Mouse (Mus musculus): ENCODE data around the gene Fam173a. TPM values are rescaled to one million over a fixed set of nuclear protein-coding genes. Genes with fewer than 3 reads are reported as not detected.

The Fam173a gene
- polyA plus RNA-seq, 1 experiment: 135 TPM

DNA sequence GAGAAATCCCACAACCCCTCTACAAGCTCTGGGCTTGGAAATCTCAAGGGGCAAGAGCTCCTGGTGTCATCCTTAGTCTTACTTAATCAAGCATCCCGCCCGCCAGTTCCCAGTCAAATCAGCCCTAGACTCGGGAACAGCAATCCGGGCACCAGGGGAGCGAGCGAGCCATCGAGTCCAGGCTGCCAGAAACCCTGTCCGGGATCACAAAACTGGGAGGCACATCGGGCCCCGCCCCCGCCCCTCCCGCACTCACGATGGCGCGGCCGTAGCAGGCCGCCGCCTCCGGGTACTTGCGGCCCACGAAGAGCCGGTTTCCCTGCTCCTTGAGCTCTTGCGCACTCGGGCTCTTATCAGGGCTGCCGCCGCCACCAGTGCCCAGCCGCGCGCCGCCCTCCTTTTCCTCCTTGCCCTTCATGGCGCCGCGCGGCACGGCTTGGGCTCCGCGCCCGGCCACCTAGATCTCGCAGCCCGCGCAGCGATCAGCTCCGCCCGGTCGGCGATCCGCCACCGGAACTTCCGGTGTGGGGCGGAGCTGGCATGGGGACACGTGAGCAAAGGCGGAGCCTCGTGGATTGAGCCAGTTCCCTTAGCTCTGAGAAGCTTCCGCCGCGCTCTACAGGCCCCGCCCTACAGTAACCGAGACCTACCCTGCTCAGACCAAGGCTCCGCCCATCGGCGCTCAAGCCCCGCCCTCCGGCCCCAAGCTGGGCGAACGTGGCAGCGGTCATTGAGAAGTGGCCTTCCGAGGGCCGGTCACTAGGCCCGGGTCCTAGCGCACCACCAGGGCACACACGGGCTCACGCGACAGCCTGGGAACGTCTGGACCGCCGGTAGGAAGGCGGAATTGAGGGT is 40.0 kb upstream of the Fam173a start:
- Histone ChIP-seq H3K36me3 (ENCODE audit: control insufficient read depth, insufficient read depth, low read length) (peaks cover 13% of the 10 kb centered on the region), H3K27ac (ENCODE audit: insufficient read depth, low read depth, low read length) (peak overlapping the region; percentile 99), H3K4me1 (ENCODE audit: control insufficient read depth, insufficient read depth, insufficient read length, low read length) (peaks cover 54% of the 10 kb centered on the region), H3K27me3 (ENCODE audit: control insufficient read depth, insufficient read depth, low read length) (no peaks in the 10 kb centered on the region), H3K4me3 (ENCODE audit: low read depth, low read length) (peak overlapping the region; percentile 83)
- WGBS: under 1% methylated on average over 77 of the region's 77 CpGs
- TF ChIP-seq CTCF (IDR thresholded peaks at IDR 0.05; ENCODE audit: extremely low read depth, insufficient read length, insufficient replicate concordance, low read depth, low read length) (no peak), POLR2A (IDR thresholded peaks at IDR 0.05; ENCODE audit: low read depth, low read length) (peak; percentile 63)

DNA sequence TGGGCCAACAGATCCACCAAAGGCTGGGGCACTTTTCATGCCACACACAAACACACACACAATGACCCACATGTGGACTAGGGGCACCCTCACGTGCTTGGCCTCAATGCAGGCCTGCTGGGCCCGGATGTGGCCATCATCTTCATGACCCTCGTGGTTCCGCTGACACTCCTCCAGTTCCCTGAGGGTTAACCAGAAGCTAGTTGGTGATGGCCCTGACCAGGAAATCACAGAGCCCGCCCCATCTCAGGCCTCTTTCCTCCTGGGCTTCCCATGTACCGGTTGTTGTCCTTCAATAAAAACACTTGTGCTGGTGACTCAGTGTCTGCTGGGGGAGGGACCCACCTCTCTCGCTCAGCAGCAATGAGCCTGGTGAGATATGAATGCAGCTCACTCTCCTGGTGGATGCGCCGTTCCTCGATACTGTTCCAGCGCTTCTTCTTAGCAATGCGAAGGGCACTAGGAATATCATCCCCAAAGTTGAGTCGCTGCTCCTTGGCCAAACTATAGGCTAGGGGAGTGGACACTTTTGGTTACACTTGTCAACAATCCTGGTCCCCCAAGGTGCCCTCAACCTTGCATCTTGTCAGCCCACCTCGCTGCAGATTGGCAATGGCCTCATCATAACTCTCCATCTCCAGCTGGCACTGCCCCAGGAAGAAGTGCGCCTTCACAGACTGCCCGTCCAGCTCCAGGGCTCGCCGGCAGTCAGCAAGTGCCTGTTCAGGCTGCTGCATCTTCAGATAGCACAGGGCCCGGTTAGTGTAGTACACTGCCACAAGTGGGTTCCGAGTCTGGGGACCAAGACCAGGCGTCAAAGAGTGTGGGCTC is 39.0 kb upstream of the Fam173a start:
- TF ChIP-seq POLR2A (IDR thresholded peaks at IDR 0.05; ENCODE audit: low read depth, low read length): no peak
- no peak for TF ChIP-seq CTCF (IDR thresholded peaks at IDR 0.05; ENCODE audit: extremely low read depth, insufficient read length, insufficient replicate concordance, low read depth, low read length)
- peaks cover 15% of the 10 kb centered on the region for H3K36me3 ChIP-seq (ENCODE audit: control insufficient read depth, insufficient read depth, low read length)
- H3K4me1 ChIP-seq (ENCODE audit: control insufficient read depth, insufficient read depth, insufficient read length, low read length): peaks cover 50% of the 10 kb centered on the region
- 22% methylated on average over 21 of the region's 21 CpGs for WGBS
- H3K27me3 ChIP-seq (ENCODE audit: control insufficient read depth, insufficient read depth, low read length): no peaks in the 10 kb centered on the region
- peak overlapping the region; percentile 73 for H3K27ac ChIP-seq (ENCODE audit: insufficient read depth, low read depth, low read length)
- H3K4me3 ChIP-seq (ENCODE audit: low read depth, low read length): peak overlapping the region; percentile 83

DNA sequence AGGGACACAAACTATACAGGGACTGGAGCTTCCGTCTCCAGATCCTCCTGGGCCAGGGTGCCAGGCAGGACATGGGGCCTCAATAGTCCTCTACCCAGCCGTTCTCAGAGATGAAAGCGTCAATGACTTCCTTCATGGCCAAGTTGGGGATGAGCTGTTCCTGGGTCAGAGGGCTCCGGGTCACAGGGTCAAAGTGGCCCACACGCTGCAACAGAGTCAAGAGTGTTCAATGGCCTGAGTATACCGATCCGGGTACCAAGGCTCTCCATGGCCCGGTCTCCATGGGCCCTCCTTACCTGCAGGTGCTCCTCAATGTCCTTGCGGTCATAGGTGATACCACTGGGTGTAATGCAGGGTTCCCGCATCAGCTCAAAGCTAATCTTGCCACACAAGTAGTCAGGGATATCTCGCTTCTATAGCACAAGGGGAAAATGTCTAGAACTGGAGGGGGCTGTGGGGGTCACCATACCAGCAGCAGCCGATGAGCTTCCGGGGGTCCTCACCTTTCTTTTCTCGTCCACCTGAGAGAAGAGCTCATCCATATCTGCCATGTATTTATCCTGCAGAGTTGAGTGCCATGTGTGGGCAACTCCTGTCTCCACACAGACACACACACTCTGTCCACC is 38.2 kb upstream of the Fam173a start:
- Histone ChIP-seq H3K27ac (ENCODE audit: insufficient read depth, low read depth, low read length) (no peak overlapping the region), H3K4me1 (ENCODE audit: control insufficient read depth, insufficient read depth, insufficient read length, low read length) (peaks cover 43% of the 10 kb centered on the region), H3K27me3 (ENCODE audit: control insufficient read depth, insufficient read depth, low read length) (no peaks in the 10 kb centered on the region), H3K36me3 (ENCODE audit: control insufficient read depth, insufficient read depth, low read length) (peaks cover 21% of the 10 kb centered on the region), H3K4me3 (ENCODE audit: low read depth, low read length) (no peak overlapping the region)
- no peak for TF ChIP-seq CTCF (IDR thresholded peaks at IDR 0.05; ENCODE audit: extremely low read depth, insufficient read length, insufficient replicate concordance, low read depth, low read length)
- no peak for TF ChIP-seq POLR2A (IDR thresholded peaks at IDR 0.05; ENCODE audit: low read depth, low read length)
- 81% methylated on average over 14 of the region's 14 CpGs for WGBS

DNA sequence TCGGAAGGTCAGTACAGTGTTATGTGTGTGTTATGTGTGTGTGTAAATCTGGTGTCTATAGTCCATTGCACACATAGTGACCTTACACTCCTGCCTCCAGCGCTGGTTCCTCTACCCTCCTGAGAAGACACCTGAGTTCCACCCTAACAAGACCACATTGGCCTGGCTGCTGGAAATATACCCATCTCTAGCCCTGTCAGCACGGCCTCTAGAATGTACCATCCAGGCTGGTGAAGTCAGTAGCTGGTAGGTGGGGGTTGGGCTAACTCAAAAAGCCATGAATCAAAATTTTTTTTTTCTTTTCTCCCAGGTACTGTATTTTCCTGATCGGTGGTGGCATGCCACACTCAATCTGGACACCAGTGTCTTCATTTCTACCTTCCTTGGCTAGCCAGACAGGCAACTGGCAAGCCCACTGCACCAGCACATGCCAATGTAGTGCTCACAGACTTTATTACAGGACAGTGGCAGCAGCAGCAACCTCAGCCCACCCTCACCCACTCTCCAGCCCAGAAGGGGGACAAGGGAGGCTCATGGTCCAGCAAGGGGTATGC is 37.6 kb upstream of the Fam173a start:
- H3K36me3 ChIP-seq (ENCODE audit: control insufficient read depth, insufficient read depth, low read length): peaks cover 24% of the 10 kb centered on the region
- TF ChIP-seq CTCF (IDR thresholded peaks at IDR 0.05; ENCODE audit: extremely low read depth, insufficient read length, insufficient replicate concordance, low read depth, low read length) (no peak), POLR2A (IDR thresholded peaks at IDR 0.05; ENCODE audit: low read depth, low read length) (no peak)
- no peak overlapping the region for H3K27ac ChIP-seq (ENCODE audit: insufficient read depth, low read depth, low read length)
- H3K27me3 ChIP-seq (ENCODE audit: control insufficient read depth, insufficient read depth, low read length): no peaks in the 10 kb centered on the region
- peaks cover 37% of the 10 kb centered on the region for H3K4me1 ChIP-seq (ENCODE audit: control insufficient read depth, insufficient read depth, insufficient read length, low read length)
- no peak overlapping the region for H3K4me3 ChIP-seq (ENCODE audit: low read depth, low read length)
- 70% methylated on average over 4 of the region's 4 CpGs for WGBS

DNA sequence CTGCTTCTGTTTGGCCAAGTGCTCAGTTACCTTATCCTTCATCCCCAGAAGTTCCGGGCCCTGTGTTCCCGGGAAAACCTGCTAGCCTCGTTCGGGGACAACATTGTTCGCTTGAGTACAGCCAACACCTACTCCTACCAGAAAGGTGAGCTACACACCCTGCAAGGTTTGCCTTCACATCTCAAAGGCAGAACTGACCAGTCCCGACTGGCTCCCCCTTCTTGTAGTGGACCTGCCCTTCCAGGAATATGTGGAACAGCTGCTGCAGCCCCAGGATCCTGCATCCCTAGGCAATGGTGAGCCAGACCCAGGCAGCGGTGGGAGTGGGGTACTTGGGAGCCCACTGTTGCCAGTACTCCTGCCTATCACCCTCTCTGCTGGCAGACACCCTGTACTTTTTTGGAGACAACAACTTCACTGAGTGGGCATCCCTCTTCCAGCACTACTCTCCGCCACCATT is 36.9 kb upstream of the Fam173a start:
- peaks cover 24% of the 10 kb centered on the region for H3K36me3 ChIP-seq (ENCODE audit: control insufficient read depth, insufficient read depth, low read length)
- H3K4me3 ChIP-seq (ENCODE audit: low read depth, low read length): peak overlapping the region; percentile 63
- TF ChIP-seq POLR2A (IDR thresholded peaks at IDR 0.05; ENCODE audit: low read depth, low read length) (no peak), CTCF (IDR thresholded peaks at IDR 0.05; ENCODE audit: extremely low read depth, insufficient read length, insufficient replicate concordance, low read depth, low read length) (no peak)
- peak overlapping the region; percentile 60 for H3K27ac ChIP-seq (ENCODE audit: insufficient read depth, low read depth, low read length)
- H3K27me3 ChIP-seq (ENCODE audit: control insufficient read depth, insufficient read depth, low read length): no peaks in the 10 kb centered on the region
- WGBS: 26% methylated on average over 8 of the region's 8 CpGs
- peaks cover 32% of the 10 kb centered on the region for H3K4me1 ChIP-seq (ENCODE audit: control insufficient read depth, insufficient read depth, insufficient read length, low read length)

DNA sequence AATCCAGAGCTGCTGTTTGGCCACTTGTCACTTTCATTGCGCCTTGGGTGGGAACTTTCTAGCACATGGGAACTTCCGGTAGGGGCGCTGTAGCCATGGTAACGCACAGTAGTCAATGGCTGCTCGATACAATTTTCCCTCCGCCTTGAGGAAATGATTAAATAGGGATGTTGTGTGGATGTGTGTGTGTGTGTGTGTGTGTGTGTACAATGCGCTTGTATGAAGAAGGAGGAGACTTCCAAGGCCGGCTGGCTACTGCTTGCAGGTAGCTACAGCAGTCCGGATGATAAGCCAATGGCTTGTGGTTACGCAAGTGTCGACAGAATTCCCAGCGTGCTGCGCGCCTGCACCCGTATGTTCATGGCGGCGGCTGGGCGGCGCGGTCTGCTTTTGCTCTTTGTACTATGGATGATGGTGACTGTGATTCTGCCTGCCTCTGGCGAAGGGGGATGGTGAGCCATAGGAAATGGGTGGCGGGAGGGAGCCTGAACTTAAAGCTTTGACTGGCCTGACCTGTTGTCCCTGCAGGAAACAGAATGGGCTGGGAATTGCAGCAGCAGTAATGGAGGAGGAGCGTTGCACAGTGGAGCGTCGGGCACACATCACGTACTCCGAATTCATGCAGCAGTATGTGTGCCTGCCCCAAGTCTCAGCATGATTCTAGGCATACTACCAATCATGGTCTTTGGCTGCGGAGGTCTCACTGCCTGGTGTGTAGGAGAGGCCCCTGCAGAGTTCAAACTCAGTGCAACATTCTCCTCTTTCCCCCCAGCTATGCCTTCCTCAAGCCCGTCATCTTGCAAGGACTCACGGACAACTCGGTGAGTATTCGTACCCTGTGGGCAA is 36.2 kb upstream of the Fam173a start, which contains the start of gene Jmjd8:
Gene Jmjd8 (plus strand): TSS at position 156 of the 846 bp plus-strand sequence.
- peaks cover 33% of the 10 kb centered on the region for H3K4me1 ChIP-seq (ENCODE audit: control insufficient read depth, insufficient read depth, insufficient read length, low read length)
- TF ChIP-seq CTCF (IDR thresholded peaks at IDR 0.05; ENCODE audit: extremely low read depth, insufficient read length, insufficient replicate concordance, low read depth, low read length) (peak; percentile 56; the same call in 1 of the 2 replicates), POLR2A (IDR thresholded peaks at IDR 0.05; ENCODE audit: low read depth, low read length) (no peak)
- H3K4me3 ChIP-seq (ENCODE audit: low read depth, low read length): peak within 1 kb of the TSS; percentile 63
- peak within 1 kb of the TSS; percentile 60 for H3K27ac ChIP-seq (ENCODE audit: insufficient read depth, low read depth, low read length)
- under 1% methylated on average over 32 of the region's 32 CpGs for WGBS
- peaks cover 24% of the 10 kb centered on the region for H3K36me3 ChIP-seq (ENCODE audit: control insufficient read depth, insufficient read depth, low read length)
- H3K27me3 ChIP-seq (ENCODE audit: control insufficient read depth, insufficient read depth, low read length): no peaks in the 10 kb centered on the region
